Mouse (Mus musculus): Measurements from ENCODE around the gene Gpr160. TPM values are rescaled to one million over a fixed set of nuclear protein-coding genes. Genes with fewer than 3 reads are reported as not detected.
A peak's percentile ranks its signal among the peaks of the same experiment; 100 is the strongest.

Gpr160 gene
- polyA plus RNA-seq, 1 experiment from 2014 or later = 1.3 TPM

GRCm38 (mm10) chr3:30869995-30870394 lies 14.2 kb downstream of the Gpr160 start:
- DNase-seq (ENCODE audit: low spot score) (no peak), ATAC-seq (no peak)
- Histone ChIP-seq H3K4me2 (ENCODE audit: low read length) (no peak overlapping the region), H3K4me3 (ENCODE audit: low read depth, low read length) (no peak overlapping the region), H3K27me3 (replicated peaks; ENCODE audit: control insufficient read depth, insufficient read depth, low read length) (no peaks in the 10 kb centered on the region), H3K36me3 (ENCODE audit: control insufficient read depth, insufficient read depth, low read length) (no peaks in the 10 kb centered on the region), H3K27ac (ENCODE audit: low read depth, low read length) (no peak overlapping the region), H3K4me1 (ENCODE audit: control insufficient read depth, insufficient read depth, low read length) (no peaks in the 10 kb centered on the region), H3K9me3 (replicated peaks; ENCODE audit: control insufficient read depth, low read length) (no peaks in the 10 kb centered on the region), H3K9ac (ENCODE audit: low read length) (no peak overlapping the region)
- 79% methylated on average over 1 of the region's 1 CpGs for WGBS

GRCm38 (mm10) chr3:30876709-30877108 lies 21.0 kb downstream of the Gpr160 start:
- Histone ChIP-seq H3K36me3 (ENCODE audit: control insufficient read depth, insufficient read depth, low read length) (no peaks in the 10 kb centered on the region), H3K9ac (ENCODE audit: low read length) (no peak overlapping the region), H3K4me1 (ENCODE audit: control insufficient read depth, insufficient read depth, low read length) (no peaks in the 10 kb centered on the region), H3K27me3 (replicated peaks; ENCODE audit: control insufficient read depth, insufficient read depth, low read length) (no peaks in the 10 kb centered on the region), H3K27ac (ENCODE audit: low read depth, low read length) (no peak overlapping the region), H3K4me3 (ENCODE audit: low read depth, low read length) (no peak overlapping the region), H3K9me3 (replicated peaks; ENCODE audit: control insufficient read depth, low read length) (no peaks in the 10 kb centered on the region), H3K4me2 (ENCODE audit: low read length) (no peak overlapping the region)
- WGBS = 91% methylated on average over 6 of the region's 6 CpGs
- DNase-seq (ENCODE audit: low spot score) = no peak
- no peak for ATAC-seq

DNA sequence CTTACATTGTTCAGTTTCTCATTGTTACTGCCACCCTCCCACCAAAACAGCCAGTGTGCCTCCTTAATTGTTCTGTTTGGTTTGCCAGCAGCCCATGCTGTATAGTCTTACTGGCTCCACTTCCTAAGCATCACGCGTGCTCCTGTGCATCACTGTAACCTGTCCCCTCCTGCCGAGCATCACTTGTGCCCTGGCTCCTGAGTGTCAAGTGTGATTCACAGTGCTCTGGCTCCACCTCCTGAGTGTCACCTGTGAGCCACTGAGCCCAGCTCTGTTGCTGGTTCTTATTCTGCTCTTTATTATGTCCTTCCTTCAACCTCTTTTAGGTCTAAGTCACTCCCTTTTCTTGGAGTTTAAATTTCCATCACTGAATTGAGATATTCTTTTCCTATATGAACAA lies 31.7 kb downstream of the Gpr160 start:
- 92% methylated on average over 3 of the region's 3 CpGs for WGBS
- 0 out of 2 replicates have a peak, but pooled peaks cover 2% of the 10 kb centered on the region for H3K4me1 ChIP-seq (ENCODE audit: control insufficient read depth, insufficient read depth, low read length)
- no peaks in the 10 kb centered on the region for H3K36me3 ChIP-seq (ENCODE audit: control insufficient read depth, insufficient read depth, low read length)
- DNase-seq (ENCODE audit: low spot score) (no peak), ATAC-seq (no peak)
- H3K9me3 ChIP-seq (replicated peaks; ENCODE audit: control insufficient read depth, low read length) = no peaks in the 10 kb centered on the region
- no peak overlapping the region for H3K9ac ChIP-seq (ENCODE audit: low read length)
- no peak overlapping the region for H3K4me3 ChIP-seq (ENCODE audit: low read depth, low read length)
- no peak overlapping the region for H3K4me2 ChIP-seq (ENCODE audit: low read length)
- no peak overlapping the region for H3K27ac ChIP-seq (ENCODE audit: low read depth, low read length)
- no peaks in the 10 kb centered on the region for H3K27me3 ChIP-seq (replicated peaks; ENCODE audit: control insufficient read depth, insufficient read depth, low read length)

DNA sequence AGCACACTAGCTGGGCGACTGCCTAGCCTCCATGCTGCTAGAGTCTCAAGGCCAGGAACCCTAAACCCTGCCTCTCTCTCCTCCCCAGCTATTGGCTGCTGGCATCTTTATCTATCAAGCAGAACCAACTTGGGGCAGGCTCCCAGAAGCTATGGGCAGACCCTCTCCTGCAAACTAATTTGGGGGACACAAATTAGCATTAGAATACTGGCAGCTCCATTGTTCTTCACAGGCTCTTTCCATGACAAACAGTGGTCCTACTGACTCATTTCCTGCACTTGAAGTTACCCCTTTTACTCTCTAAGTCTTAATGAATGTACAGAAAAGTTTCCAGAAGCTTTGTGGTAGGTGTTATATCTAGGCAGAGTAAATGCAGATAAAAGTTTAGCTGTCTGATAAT lies 33.3 kb downstream of the Gpr160 start:
- DNase-seq (ENCODE audit: low spot score) = peak; percentile 20
- Histone ChIP-seq H3K9me3 (replicated peaks; ENCODE audit: control insufficient read depth, low read length) (no peaks in the 10 kb centered on the region), H3K4me2 (ENCODE audit: low read length) (no peak overlapping the region), H3K27me3 (replicated peaks; ENCODE audit: control insufficient read depth, insufficient read depth, low read length) (no peaks in the 10 kb centered on the region), H3K9ac (ENCODE audit: low read length) (no peak overlapping the region), H3K4me3 (ENCODE audit: low read depth, low read length) (no peak overlapping the region), H3K27ac (ENCODE audit: low read depth, low read length) (no peak overlapping the region), H3K4me1 (ENCODE audit: control insufficient read depth, insufficient read depth, low read length) (0 out of 2 replicates have a peak, but pooled peaks cover 2% of the 10 kb centered on the region), H3K36me3 (ENCODE audit: control insufficient read depth, insufficient read depth, low read length) (no peaks in the 10 kb centered on the region)
- ATAC-seq = 0 out of 2 replicates have a peak, but pooled peaks have one; percentile 20
- 16% methylated on average over 1 of the region's 1 CpGs for WGBS

GRCm38 (mm10) chr3:30896721-30897120 lies 41.0 kb downstream of the Gpr160 start:
- Histone ChIP-seq H3K4me1 (ENCODE audit: control insufficient read depth, insufficient read depth, low read length) (no peaks in the 10 kb centered on the region), H3K36me3 (ENCODE audit: control insufficient read depth, insufficient read depth, low read length) (peaks cover 27% of the 10 kb centered on the region), H3K27ac (ENCODE audit: low read depth, low read length) (no peak overlapping the region), H3K4me2 (ENCODE audit: low read length) (no peak overlapping the region), H3K9ac (ENCODE audit: low read length) (no peak overlapping the region), H3K9me3 (replicated peaks; ENCODE audit: control insufficient read depth, low read length) (no peaks in the 10 kb centered on the region), H3K27me3 (replicated peaks; ENCODE audit: control insufficient read depth, insufficient read depth, low read length) (no peaks in the 10 kb centered on the region), H3K4me3 (ENCODE audit: low read depth, low read length) (no peak overlapping the region)
- 59% methylated on average over 5 of the region's 5 CpGs for WGBS
- no peak for ATAC-seq
- no peak for DNase-seq (ENCODE audit: low spot score)

DNA sequence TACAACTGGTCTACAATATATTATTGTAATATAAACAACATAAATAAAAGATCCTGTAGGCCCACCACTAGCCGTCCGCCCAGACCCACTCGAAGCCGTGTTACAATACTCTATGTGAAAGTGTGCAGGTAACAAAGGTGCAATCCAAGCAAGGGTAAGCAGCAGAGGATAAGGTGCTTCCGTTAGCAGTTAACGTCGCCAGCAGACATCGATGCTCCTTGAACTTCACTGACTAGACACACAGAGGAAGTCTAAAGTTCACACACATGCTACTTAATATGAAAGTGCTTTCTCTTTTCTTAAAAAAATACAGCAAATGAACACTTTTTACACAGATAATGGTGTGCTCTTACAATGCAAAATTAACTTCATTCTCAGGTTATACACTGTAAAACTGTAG lies 43.7 kb downstream of the Gpr160 start:
- Histone ChIP-seq H3K9ac (ENCODE audit: low read length) (no peak overlapping the region), H3K9me3 (replicated peaks; ENCODE audit: control insufficient read depth, low read length) (no peaks in the 10 kb centered on the region)

GRCm38 (mm10) chr3:30904658-30905057 lies 48.9 kb downstream of the Gpr160 start:
- H3K4me1 ChIP-seq (ENCODE audit: control insufficient read depth, insufficient read depth, low read length) = no peaks in the 10 kb centered on the region
- no peak overlapping the region for H3K4me2 ChIP-seq (ENCODE audit: low read length)
- no peak overlapping the region for H3K9ac ChIP-seq (ENCODE audit: low read length)
- H3K27ac ChIP-seq (ENCODE audit: low read depth, low read length) = no peak overlapping the region
- H3K4me3 ChIP-seq (ENCODE audit: low read depth, low read length) = no peak overlapping the region
- no peak for ATAC-seq
- H3K36me3 ChIP-seq (ENCODE audit: control insufficient read depth, insufficient read depth, low read length) = peaks cover 60% of the 10 kb centered on the region
- no peaks in the 10 kb centered on the region for H3K27me3 ChIP-seq (replicated peaks; ENCODE audit: control insufficient read depth, insufficient read depth, low read length)
- DNase-seq (ENCODE audit: low spot score) = no peak
- 87% methylated on average over 1 of the region's 1 CpGs for WGBS
- H3K9me3 ChIP-seq (replicated peaks; ENCODE audit: control insufficient read depth, low read length) = no peaks in the 10 kb centered on the region

More for the DNA sequence above, 43.7 kb downstream of the Gpr160 start:
- DNase-seq (ENCODE audit: low spot score) (no peak), ATAC-seq (no peak)
- Histone ChIP-seq H3K4me1 (ENCODE audit: control insufficient read depth, insufficient read depth, low read length) (no peaks in the 10 kb centered on the region), H3K4me2 (ENCODE audit: low read length) (no peak overlapping the region), H3K36me3 (ENCODE audit: control insufficient read depth, insufficient read depth, low read length) (peaks cover 41% of the 10 kb centered on the region), H3K27me3 (replicated peaks; ENCODE audit: control insufficient read depth, insufficient read depth, low read length) (no peaks in the 10 kb centered on the region), H3K4me3 (ENCODE audit: low read depth, low read length) (no peak overlapping the region), H3K27ac (ENCODE audit: low read depth, low read length) (no peak overlapping the region)
- 98% methylated on average over 8 of the region's 8 CpGs for WGBS

GRCm38 (mm10) chr3:30917160-30917559 lies 61.4 kb downstream of the Gpr160 start:
- no peak overlapping the region for H3K4me3 ChIP-seq (ENCODE audit: low read depth, low read length)
- H3K9me3 ChIP-seq (replicated peaks; ENCODE audit: control insufficient read depth, low read length) = no peaks in the 10 kb centered on the region
- H3K4me2 ChIP-seq (ENCODE audit: low read length) = no peak overlapping the region
- H3K27ac ChIP-seq (ENCODE audit: low read depth, low read length) = no peak overlapping the region
- peaks cover 47% of the 10 kb centered on the region for H3K36me3 ChIP-seq (ENCODE audit: control insufficient read depth, insufficient read depth, low read length)
- no peak for ATAC-seq
- H3K27me3 ChIP-seq (replicated peaks; ENCODE audit: control insufficient read depth, insufficient read depth, low read length) = no peaks in the 10 kb centered on the region
- H3K9ac ChIP-seq (ENCODE audit: low read length) = no peak overlapping the region
- no peaks in the 10 kb centered on the region for H3K4me1 ChIP-seq (ENCODE audit: control insufficient read depth, insufficient read depth, low read length)
- DNase-seq (ENCODE audit: low spot score) = no peak
- 92% methylated on average over 4 of the region's 4 CpGs for WGBS

GRCm38 (mm10) chr3:30927664-30928063 lies 71.9 kb downstream of the Gpr160 start:
- Histone ChIP-seq H3K27ac (ENCODE audit: low read depth, low read length) (no peak overlapping the region), H3K36me3 (ENCODE audit: control insufficient read depth, insufficient read depth, low read length) (peaks cover 41% of the 10 kb centered on the region), H3K9ac (ENCODE audit: low read length) (no peak overlapping the region), H3K4me2 (ENCODE audit: low read length) (no peak overlapping the region), H3K9me3 (replicated peaks; ENCODE audit: control insufficient read depth, low read length) (no peaks in the 10 kb centered on the region), H3K4me3 (ENCODE audit: low read depth, low read length) (no peak overlapping the region), H3K27me3 (replicated peaks; ENCODE audit: control insufficient read depth, insufficient read depth, low read length) (no peaks in the 10 kb centered on the region), H3K4me1 (ENCODE audit: control insufficient read depth, insufficient read depth, low read length) (no peaks in the 10 kb centered on the region)
- ATAC-seq (no peak), DNase-seq (ENCODE audit: low spot score) (no peak)
- WGBS = 99% methylated on average over 3 of the region's 3 CpGs
